Mouse (Mus musculus): Measurements from ENCODE around the gene Rwdd2b. TPM values are rescaled to one million over a fixed set of nuclear protein-coding genes. Genes with fewer than 3 reads are reported as not detected.
A peak's percentile ranks its signal among the peaks of the same experiment; 100 is the strongest.

Rwdd2b gene
- polyA plus RNA-seq, 1 experiment from 2014 or later: 5.7 TPM

- H3K9me3 ChIP-seq (ENCODE audit: low read length): no peaks in the 10 kb centered on the region
- DNase-seq (ENCODE audit: low spot score) (no peak), ATAC-seq (no peak)
- WGBS: 67% methylated on average over 6 of the region's 6 CpGs
- H3K4me3 ChIP-seq (ENCODE audit: low read depth, low read length): no peak overlapping the region
- TF ChIP-seq EP300 (IDR thresholded peaks at IDR 0.05) (no peak), CTCF (IDR thresholded peaks at IDR 0.05) (no peak)
- H3K36me3 ChIP-seq (ENCODE audit: insufficient read depth, low read length): no peaks in the 10 kb centered on the region
- H3K27ac ChIP-seq (ENCODE audit: low read length): no peak overlapping the region
- H3K4me2 ChIP-seq (replicated peaks; ENCODE audit: low read depth, low read length): no peak overlapping the region
- H3K27me3 ChIP-seq (replicated peaks; ENCODE audit: insufficient read depth, low read length): no peaks in the 10 kb centered on the region
- H3K4me1 ChIP-seq (ENCODE audit: insufficient read depth, low read depth, low read length): peaks cover 4% of the 10 kb centered on the region; the same call in 1 of the 2 replicates
- no peak overlapping the region for H3K9ac ChIP-seq (replicated peaks; ENCODE audit: low read depth)
These were observed 5.4 kb downstream of the Rwdd2b start for GRCm38 (mm10) chr16:87434946-87435345.

- DNase-seq (ENCODE audit: low spot score): no peak
- Histone ChIP-seq H3K9ac (replicated peaks; ENCODE audit: low read depth) (no peak overlapping the region), H3K36me3 (ENCODE audit: insufficient read depth, low read length) (no peaks in the 10 kb centered on the region), H3K27me3 (replicated peaks; ENCODE audit: insufficient read depth, low read length) (no peaks in the 10 kb centered on the region), H3K4me2 (replicated peaks; ENCODE audit: low read depth, low read length) (no peak overlapping the region), H3K9me3 (ENCODE audit: low read length) (no peaks in the 10 kb centered on the region), H3K4me3 (ENCODE audit: low read depth, low read length) (no peak overlapping the region), H3K4me1 (ENCODE audit: insufficient read depth, low read depth, low read length) (no peaks in the 10 kb centered on the region), H3K27ac (ENCODE audit: low read length) (no peak overlapping the region)
- 76% methylated on average over 7 of the region's 7 CpGs for WGBS
- ATAC-seq: no peak
- TF ChIP-seq CTCF (IDR thresholded peaks at IDR 0.05) (no peak), EP300 (IDR thresholded peaks at IDR 0.05) (no peak)
These were observed 6.1 kb downstream of the Rwdd2b start for GRCm38 (mm10) chr16:87434266-87434665.

GRCm38 (mm10) chr16:87432033-87432814, 8.1 kb downstream of the Rwdd2b start, which contains the start of gene Ltn1:
Gene Ltn1 (minus strand): TSS chr16:87432612.
- 2% methylated on average over 55 of the region's 56 CpGs for WGBS
- H3K27ac ChIP-seq (ENCODE audit: low read length): peak within 1 kb of the TSS; percentile 79
- peak; percentile 67 for TF ChIP-seq EP300 (IDR thresholded peaks at IDR 0.05)
- TF ChIP-seq CTCF (IDR thresholded peaks at IDR 0.05): no peak
- peak within 1 kb of the TSS; percentile 81 for H3K9ac ChIP-seq (replicated peaks; ENCODE audit: low read depth)
- H3K4me2 ChIP-seq (replicated peaks; ENCODE audit: low read depth, low read length): peak within 1 kb of the TSS; percentile 69
- ATAC-seq: peak; percentile 100
- H3K36me3 ChIP-seq (ENCODE audit: insufficient read depth, low read length): no peaks in the 10 kb centered on the region
- DNase-seq (ENCODE audit: low spot score): peak; percentile 100
- H3K27me3 ChIP-seq (replicated peaks; ENCODE audit: insufficient read depth, low read length): no peaks in the 10 kb centered on the region
- H3K4me3 ChIP-seq (ENCODE audit: low read depth, low read length): peak within 1 kb of the TSS; percentile 79
- no peaks in the 10 kb centered on the region for H3K9me3 ChIP-seq (ENCODE audit: low read length)
- H3K4me1 ChIP-seq (ENCODE audit: insufficient read depth, low read depth, low read length): no peaks in the 10 kb centered on the region

GRCm38 (mm10) chr16:87427516-87427915, 12.9 kb downstream of the Rwdd2b start:
- 82% methylated on average over 8 of the region's 8 CpGs for WGBS
- TF ChIP-seq CTCF (IDR thresholded peaks at IDR 0.05) (no peak), EP300 (IDR thresholded peaks at IDR 0.05) (no peak)
- no peak for ATAC-seq

GRCm38 (mm10) chr16:87420662-87421061, 19.7 kb downstream of the Rwdd2b start:
- DNase-seq (ENCODE audit: low spot score) (no peak), ATAC-seq (no peak)
- TF ChIP-seq CTCF (IDR thresholded peaks at IDR 0.05): no peak
- no peak for TF ChIP-seq EP300 (IDR thresholded peaks at IDR 0.05)
- H3K27ac ChIP-seq (ENCODE audit: low read length): no peak overlapping the region
- H3K4me3 ChIP-seq (ENCODE audit: low read depth, low read length): no peak overlapping the region
- H3K9me3 ChIP-seq (ENCODE audit: low read length): no peaks in the 10 kb centered on the region
- H3K4me2 ChIP-seq (replicated peaks; ENCODE audit: low read depth, low read length): no peak overlapping the region
- H3K4me1 ChIP-seq (ENCODE audit: insufficient read depth, low read depth, low read length): no peaks in the 10 kb centered on the region
- H3K36me3 ChIP-seq (ENCODE audit: insufficient read depth, low read length): peaks cover 36% of the 10 kb centered on the region
- H3K9ac ChIP-seq (replicated peaks; ENCODE audit: low read depth): no peak overlapping the region
- 90% methylated on average over 8 of the region's 8 CpGs for WGBS
- no peaks in the 10 kb centered on the region for H3K27me3 ChIP-seq (replicated peaks; ENCODE audit: insufficient read depth, low read length)

More at GRCm38 (mm10) chr16:87427516-87427915, 12.9 kb downstream of the Rwdd2b start:
- Histone ChIP-seq H3K4me1 (ENCODE audit: insufficient read depth, low read depth, low read length) (no peaks in the 10 kb centered on the region), H3K4me2 (replicated peaks; ENCODE audit: low read depth, low read length) (no peak overlapping the region), H3K27ac (ENCODE audit: low read length) (no peak overlapping the region), H3K36me3 (ENCODE audit: insufficient read depth, low read length) (peaks cover 12% of the 10 kb centered on the region), H3K4me3 (ENCODE audit: low read depth, low read length) (no peak overlapping the region), H3K9ac (replicated peaks; ENCODE audit: low read depth) (no peak overlapping the region), H3K9me3 (ENCODE audit: low read length) (no peaks in the 10 kb centered on the region), H3K27me3 (replicated peaks; ENCODE audit: insufficient read depth, low read length) (no peaks in the 10 kb centered on the region)
- DNase-seq (ENCODE audit: low spot score): no peak

GRCm38 (mm10) chr16:87405001-87405400, 35.4 kb downstream of the Rwdd2b start:
- DNase-seq (ENCODE audit: low spot score) (peak; percentile 46), ATAC-seq (peak; percentile 35; the same call in 1 of the 2 replicates)
- Histone ChIP-seq H3K9ac (replicated peaks; ENCODE audit: low read depth) (no peak overlapping the region), H3K4me3 (ENCODE audit: low read depth, low read length) (no peak overlapping the region), H3K4me2 (replicated peaks; ENCODE audit: low read depth, low read length) (no peak overlapping the region), H3K36me3 (ENCODE audit: insufficient read depth, low read length) (peaks cover 58% of the 10 kb centered on the region; the same call in 1 of the 2 replicates), H3K27ac (ENCODE audit: low read length) (no peak overlapping the region), H3K9me3 (ENCODE audit: low read length) (no peaks in the 10 kb centered on the region), H3K4me1 (ENCODE audit: insufficient read depth, low read depth, low read length) (no peaks in the 10 kb centered on the region), H3K27me3 (replicated peaks; ENCODE audit: insufficient read depth, low read length) (no peaks in the 10 kb centered on the region)
- TF ChIP-seq CTCF (IDR thresholded peaks at IDR 0.05) (peak; percentile 31; the same call in 1 of the 2 replicates), EP300 (IDR thresholded peaks at IDR 0.05) (no peak)
- 84% methylated on average over 3 of the region's 3 CpGs for WGBS
